ENCODE assay signal across 13 mouse cellular contexts in the genomic region with DNA sequence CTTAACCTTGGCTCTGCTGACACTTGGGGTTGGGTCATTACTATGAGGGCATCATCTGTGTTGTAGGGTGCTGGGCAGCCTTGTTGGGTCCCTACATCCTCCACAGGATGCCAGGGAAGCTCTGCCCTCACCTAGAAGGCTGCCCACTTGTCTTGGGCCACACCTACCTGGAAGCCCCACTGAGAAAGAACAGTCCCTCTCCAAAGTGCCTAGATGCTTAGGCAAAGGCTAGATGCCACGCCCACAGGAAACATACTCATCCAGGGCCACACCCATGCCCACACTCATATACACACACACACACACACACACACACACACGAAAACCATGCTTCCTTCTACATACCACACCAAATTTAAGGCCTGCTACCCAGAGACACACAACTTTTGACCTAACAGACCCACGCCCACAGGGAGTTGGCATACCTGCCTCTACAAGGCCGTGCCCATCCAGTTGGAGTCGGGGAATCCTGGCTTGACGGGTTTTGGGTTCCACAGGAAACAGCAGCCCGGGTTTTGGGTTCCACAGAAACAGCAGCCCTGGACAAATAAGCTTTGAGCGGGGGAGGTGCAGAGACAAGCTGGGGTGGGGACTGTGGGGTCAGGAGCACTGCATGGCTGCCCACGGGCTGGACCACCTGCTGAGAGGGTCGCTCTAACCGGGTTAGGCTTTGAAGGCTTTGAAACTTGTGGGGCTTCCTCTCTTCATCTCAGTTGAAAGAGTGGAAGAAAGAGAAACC. TPM values are rescaled to one million over a fixed set of nuclear protein-coding genes. Genes with fewer than 3 reads are reported as not detected.
DNase-seq lines count a peak whose midpoint lies in the region; ATAC-seq and TF ChIP-seq lines count a peak whose summit lies in the region.
"Had no signal": no experiment of that assay in that cellular context is flagged by ENCODE, and none has a peak within 500 bp of the region (broad histone marks: within the 10 kb centered on the region; RNA-seq: fewer than 3 reads in every experiment).

No protein-coding gene starts in this region.

- H3K27ac ChIP-seq in midbrain, embryonic 10.5 days (replicated peaks): 0 out of 2 replicates have a peak overlapping the region, but pooled peaks have one; percentile 57
- no peak overlapping the region for H3K27ac ChIP-seq in midbrain, embryonic 16.5 days (ENCODE audit: low read length)
- no peak overlapping the region for H3K27ac ChIP-seq in CH12.LX (ENCODE audit: insufficient read depth, low read depth)
- no peak overlapping the region for H3K27ac ChIP-seq in embryonic fibroblast, embryonic 13.5 days (ENCODE audit: insufficient read depth, low read length)
- no peak overlapping the region for H3K27ac ChIP-seq in stomach, postnatal 0 days (replicated peaks)
- H3K27ac ChIP-seq in hindbrain, embryonic 10.5 days: no peak overlapping the region
- no peak overlapping the region for H3K27ac ChIP-seq in hindbrain, embryonic 12.5 days
- H3K27ac ChIP-seq: limb, embryonic 12.5 days had no signal

- WGBS in midbrain, embryonic 10.5 days: 43% methylated on average over 11 of the region's 11 CpGs
- WGBS in midbrain, embryonic 16.5 days: 50% methylated on average over 11 of the region's 11 CpGs
- 40% methylated on average over 11 of the region's 11 CpGs for WGBS in stomach, postnatal 0 days
- 43% methylated on average over 11 of the region's 11 CpGs for WGBS in hindbrain, embryonic 10.5 days
- 46% methylated on average over 11 of the region's 11 CpGs for WGBS in hindbrain, embryonic 12.5 days

- peaks cover 34% of the 10 kb centered on the region for H3K36me3 ChIP-seq in midbrain, embryonic 10.5 days
- H3K36me3 ChIP-seq in midbrain, embryonic 16.5 days (ENCODE audit: control insufficient read depth, insufficient read depth, low read length): no peaks in the 10 kb centered on the region
- H3K36me3 ChIP-seq in CH12.LX (replicated peaks in 1 of 2; ENCODE audit: control insufficient read depth in 1 of 2, insufficient read depth in 1 of 2, low read length in 1 of 2): peaks cover 32 to 42% of the 10 kb centered on the region in 2 experiments
- peaks cover 3% of the 10 kb centered on the region for H3K36me3 ChIP-seq in stomach, postnatal 0 days (ENCODE audit: control insufficient read depth, insufficient read depth, low read length)
- H3K36me3 ChIP-seq in hindbrain, embryonic 10.5 days: peaks cover 35% of the 10 kb centered on the region
- peaks cover 14% of the 10 kb centered on the region; the same call in 1 of the 2 replicates for H3K36me3 ChIP-seq in hindbrain, embryonic 12.5 days

- TF ChIP-seq RAD21 in CH12.LX (IDR thresholded peaks at IDR 0.05; ENCODE audit: low read depth, low read length): no peak

- dilution Hi-C loops in CH12.LX (cut with MboI; ENCODE audit: extremely low pct_ligation_motif_present, extremely low pct_unique_long_range_greater_than_20kb, low sequenced_read_pairs): no loop called here

- 0 out of 2 replicates have a peak, but pooled peaks cover 5% of the 10 kb centered on the region for H3K79me2 ChIP-seq in CH12.LX (replicated peaks; ENCODE audit: control insufficient read depth, extremely low read depth, insufficient read depth, poor library complexity, severe bottlenecking)

- no peak overlapping the region for H3K9ac ChIP-seq in midbrain, embryonic 16.5 days (ENCODE audit: low read depth, low read length)
- no peak overlapping the region for H3K9ac ChIP-seq in CH12.LX (ENCODE audit: insufficient read depth, low read depth)
- H3K9ac ChIP-seq in stomach, postnatal 0 days (ENCODE audit: low read length): no peak overlapping the region
- H3K9ac ChIP-seq in hindbrain, embryonic 12.5 days: no peak overlapping the region
- H3K9ac ChIP-seq: limb, embryonic 12.5 days had no signal

- peaks cover 21% of the 10 kb centered on the region for H3K4me1 ChIP-seq in midbrain, embryonic 10.5 days
- peaks cover 2% of the 10 kb centered on the region; the same call in 1 of the 2 replicates for H3K4me1 ChIP-seq in midbrain, embryonic 16.5 days (ENCODE audit: control insufficient read depth, insufficient read depth, low read length)
- peaks cover 8 to 21% of the 10 kb centered on the region in 2 experiments; a peak in 3 of 4 replicates for H3K4me1 ChIP-seq in CH12.LX (ENCODE audit: control insufficient read depth in 1 of 2, insufficient read depth in 2 of 2)
- no peaks in the 10 kb centered on the region for H3K4me1 ChIP-seq in embryonic fibroblast, embryonic 13.5 days (ENCODE audit: control insufficient read depth, insufficient read depth, low read length)
- 0 out of 2 replicates have a peak, but pooled peaks cover 2% of the 10 kb centered on the region for H3K4me1 ChIP-seq in stomach, postnatal 0 days (replicated peaks; ENCODE audit: control insufficient read depth, insufficient read depth)
- peaks cover 20% of the 10 kb centered on the region for H3K4me1 ChIP-seq in hindbrain, embryonic 10.5 days (replicated peaks)
- peaks cover 10% of the 10 kb centered on the region for H3K4me1 ChIP-seq in hindbrain, embryonic 12.5 days

- peak; percentile 33 for DNase-seq in midbrain, embryonic 10.5 days (ENCODE audit: low spot score)
- no peak for DNase-seq in CH12.LX (ENCODE audit: extremely low read depth)
- DNase-seq in stomach, postnatal 0 days (ENCODE audit: low spot score): no peak
- no peak for DNase-seq in hindbrain, embryonic 10.5 days (ENCODE audit: low spot score)
- DNase-seq: adrenal gland, adult 8-10 months; kidney, adult 8-10 months had no signal

- no peak overlapping the region for H3K4me2 ChIP-seq in midbrain, embryonic 16.5 days (ENCODE audit: low read length)
- no peak overlapping the region for H3K4me2 ChIP-seq in CH12.LX (ENCODE audit: insufficient read depth, low read depth, poor library complexity, severe bottlenecking)
- H3K4me2 ChIP-seq in stomach, postnatal 0 days (replicated peaks; ENCODE audit: low read depth): no peak overlapping the region
- no peak overlapping the region for H3K4me2 ChIP-seq in hindbrain, embryonic 12.5 days (replicated peaks)
- H3K4me2 ChIP-seq: limb, embryonic 12.5 days had no signal

- no peak for ATAC-seq in midbrain, embryonic 16.5 days
- peak; percentile 26; the same call in 1 of the 2 replicates for ATAC-seq in stomach, postnatal 0 days (ENCODE audit: low FRiP score, low TSS enrichment)
- ATAC-seq in hindbrain, embryonic 12.5 days (ENCODE audit: low FRiP score): no peak

- H3K27me3 ChIP-seq in midbrain, embryonic 10.5 days (ENCODE audit: low read depth, poor library complexity, severe bottlenecking): no peaks in the 10 kb centered on the region
- no peaks in the 10 kb centered on the region for H3K27me3 ChIP-seq in midbrain, embryonic 16.5 days (ENCODE audit: control insufficient read depth, insufficient read depth, low read depth, low read length)
- H3K27me3 ChIP-seq in CH12.LX (replicated peaks): no peaks in the 10 kb centered on the region
- H3K27me3 ChIP-seq in stomach, postnatal 0 days (ENCODE audit: control insufficient read depth, insufficient read depth, low read length): no peaks in the 10 kb centered on the region
- H3K27me3 ChIP-seq in hindbrain, embryonic 10.5 days (ENCODE audit: insufficient read depth, poor library complexity, severe bottlenecking): no peaks in the 10 kb centered on the region
- H3K27me3 ChIP-seq in hindbrain, embryonic 12.5 days: no peaks in the 10 kb centered on the region
- H3K27me3 ChIP-seq: limb, embryonic 12.5 days had no signal

- TF ChIP-seq EP300 in CH12.LX (IDR thresholded peaks at IDR 0.05; ENCODE audit: low read length): no peak
- TF ChIP-seq EP300 in stomach, postnatal 0 days (optimal IDR thresholded peaks at IDR 0.05): no peak

- H3K9me3 ChIP-seq in midbrain, embryonic 10.5 days (replicated peaks): no peaks in the 10 kb centered on the region
- no peaks in the 10 kb centered on the region for H3K9me3 ChIP-seq in midbrain, embryonic 16.5 days (replicated peaks; ENCODE audit: control insufficient read depth, low read length, poor library complexity, severe bottlenecking)
- no peaks in the 10 kb centered on the region for H3K9me3 ChIP-seq in CH12.LX (replicated peaks; ENCODE audit: low read length)
- H3K9me3 ChIP-seq in stomach, postnatal 0 days (ENCODE audit: control insufficient read depth, low read length): no peaks in the 10 kb centered on the region
- no peaks in the 10 kb centered on the region for H3K9me3 ChIP-seq in hindbrain, embryonic 10.5 days
- no peaks in the 10 kb centered on the region for H3K9me3 ChIP-seq in hindbrain, embryonic 12.5 days (replicated peaks)
- H3K9me3 ChIP-seq: limb, embryonic 12.5 days had no signal

- in situ Hi-C loops in CH12.LX (cut with MboI; ENCODE audit: low pct_ligation_motif_present, low pct_unique_long_range_greater_than_20kb, low sequenced_read_pairs): no loop called here

- no peak overlapping the region for H3K4me3 ChIP-seq in midbrain, embryonic 10.5 days
- no peak overlapping the region for H3K4me3 ChIP-seq in midbrain, embryonic 16.5 days (ENCODE audit: low read depth, low read length)
- no peak overlapping the region for H3K4me3 ChIP-seq in CH12.LX (replicated peaks in 1 of 3; ENCODE audit: low read depth in 2 of 3, low read length in 2 of 3, poor library complexity in 1 of 3)
- no peak overlapping the region for H3K4me3 ChIP-seq in embryonic fibroblast, embryonic 13.5 days (ENCODE audit: insufficient read depth, low read length)
- no peak overlapping the region for H3K4me3 ChIP-seq in stomach, postnatal 0 days (ENCODE audit: low read depth, low read length)
- H3K4me3 ChIP-seq in hindbrain, embryonic 10.5 days: no peak overlapping the region
- H3K4me3 ChIP-seq in hindbrain, embryonic 12.5 days: no peak overlapping the region
- H3K4me3 ChIP-seq: erythroblast, embryonic 14.5 days; limb, embryonic 12.5 days had no signal

- peak; percentile 47 for TF ChIP-seq POLR2A in CH12.LX (IDR thresholded peaks at IDR 0.05; ENCODE audit: low read depth, low read length)
- TF ChIP-seq POLR2A in embryonic fibroblast, embryonic 13.5 days (IDR thresholded peaks at IDR 0.05; ENCODE audit: low read depth, low read length): peak; percentile 43; the same call in 1 of the 2 replicates

- no peak for TF ChIP-seq CTCF in CH12.LX (conservative IDR thresholded peaks at IDR 0.05 in 1 of 2, IDR thresholded peaks at IDR 0.05 in 1 of 2; ENCODE audit: low read depth in 2 of 2, low read length in 2 of 2)
- TF ChIP-seq CTCF in embryonic fibroblast, embryonic 13.5 days (IDR thresholded peaks at IDR 0.05; ENCODE audit: borderline replicate concordance, insufficient read depth, low read length): no peak
- TF ChIP-seq CTCF in stomach, postnatal 0 days (IDR thresholded peaks at IDR 0.05; ENCODE audit: low read depth): no peak

RNA-seq across cellular contexts. Expression of gene Ankle1, which starts 5.9 kb away (rescaled TPM):
- 49.6 and 51.6 TPM in 2 replicates for polyA plus RNA-seq in midbrain, embryonic 10.5 days (2016; fragmentation: Nextera tagmentation; extraction: Ambion mirVana)
- polyA plus RNA-seq in midbrain, embryonic 16.5 days (2015; fragmentation: Nextera tagmentation; extraction: Ambion mirVana): 4.0 and 5.1 TPM in 2 replicates
- total RNA-seq in CH12.LX (2012; rRNA removed): 17.9 and 24.7 TPM in 2 replicates
- total RNA-seq in CH12.LX (2014; rRNA removed): 9.0 and 9.4 TPM in 2 replicates
- polyA plus RNA-seq in CH12.LX (2012; ENCODE audit: insufficient read length, low read depth): 17.4 and 17.6 TPM in 2 replicates
- polyA plus RNA-seq in embryonic fibroblast, embryonic 13.5 days (2011; ENCODE audit: insufficient read length, low read depth, missing spikeins): 3.9 and 5.7 TPM in 2 replicates
- 5.0 and 6.4 TPM in 2 replicates for polyA plus RNA-seq in stomach, postnatal 0 days (2015; fragmentation: Nextera tagmentation; extraction: Ambion mirVana)
- 35.2 and 56.1 TPM in 2 replicates for polyA plus RNA-seq in hindbrain, embryonic 10.5 days (2016; fragmentation: Nextera tagmentation; extraction: Ambion mirVana)
- polyA plus RNA-seq in hindbrain, embryonic 12.5 days (2016; fragmentation: Nextera tagmentation; extraction: Ambion mirVana): 22.0 and 26.4 TPM in 2 replicates

RNA-seq across cellular contexts. Expression of gene Babam1, which starts 15.0 kb away (rescaled TPM):
- 112 TPM in 2 replicates for polyA plus RNA-seq in midbrain, embryonic 10.5 days (2016; fragmentation: Nextera tagmentation; extraction: Ambion mirVana)
- polyA plus RNA-seq in midbrain, embryonic 16.5 days (2015; fragmentation: Nextera tagmentation; extraction: Ambion mirVana): 89.8 and 91.0 TPM in 2 replicates
- total RNA-seq in CH12.LX (2012; rRNA removed) (66.0 and 67.3 TPM in 2 replicates), CH12.LX (2014; rRNA removed) (47.6 and 56.7 TPM in 2 replicates)
- 132 and 137 TPM in 2 replicates for polyA plus RNA-seq in CH12.LX (2012; ENCODE audit: insufficient read length, low read depth)
- polyA plus RNA-seq in embryonic fibroblast, embryonic 13.5 days (2011; ENCODE audit: insufficient read length, low read depth, missing spikeins): 84.5 and 91.6 TPM in 2 replicates
- polyA plus RNA-seq in stomach, postnatal 0 days (2015; fragmentation: Nextera tagmentation; extraction: Ambion mirVana): 54.7 and 61.7 TPM in 2 replicates
- polyA plus RNA-seq in hindbrain, embryonic 10.5 days (2016; fragmentation: Nextera tagmentation; extraction: Ambion mirVana): 112 and 121 TPM in 2 replicates
- 91.1 and 104 TPM in 2 replicates for polyA plus RNA-seq in hindbrain, embryonic 12.5 days (2016; fragmentation: Nextera tagmentation; extraction: Ambion mirVana)

RNA-seq across cellular contexts. Expression of gene Ushbp1, which starts 16.1 kb away (rescaled TPM):
- polyA plus RNA-seq in midbrain, embryonic 10.5 days (2016; fragmentation: Nextera tagmentation; extraction: Ambion mirVana): 5.0 and 6.3 TPM in 2 replicates
- polyA plus RNA-seq in midbrain, embryonic 16.5 days (2015; fragmentation: Nextera tagmentation; extraction: Ambion mirVana): 7.4 and 8.1 TPM in 2 replicates
- total RNA-seq in CH12.LX (2012; rRNA removed) (not detected in 2 replicates), CH12.LX (2014; rRNA removed) (not detected in 2 replicates)
- polyA plus RNA-seq in CH12.LX (2012; ENCODE audit: insufficient read length, low read depth): not detected in 2 replicates
- polyA plus RNA-seq in embryonic fibroblast, embryonic 13.5 days (2011; ENCODE audit: insufficient read length, low read depth, missing spikeins): not detected in 2 replicates
- polyA plus RNA-seq in stomach, postnatal 0 days (2015; fragmentation: Nextera tagmentation; extraction: Ambion mirVana): 4.1 and 4.5 TPM in 2 replicates
- polyA plus RNA-seq in hindbrain, embryonic 10.5 days (2016; fragmentation: Nextera tagmentation; extraction: Ambion mirVana): 5.8 and 7.2 TPM in 2 replicates
- polyA plus RNA-seq in hindbrain, embryonic 12.5 days (2016; fragmentation: Nextera tagmentation; extraction: Ambion mirVana): 5.7 and 6.8 TPM in 2 replicates
- total RNA-seq: hematopoietic stem cell, adult 5-6 weeks; monocyte, adult 5-6 weeks had no signal

RNA-seq across cellular contexts. Expression of gene Nr2f6, which starts 29.9 kb away (rescaled TPM):
- polyA plus RNA-seq in midbrain, embryonic 10.5 days (2016; fragmentation: Nextera tagmentation; extraction: Ambion mirVana): 74.7 and 110 TPM in 2 replicates
- polyA plus RNA-seq in midbrain, embryonic 16.5 days (2015; fragmentation: Nextera tagmentation; extraction: Ambion mirVana): 19.8 and 20.1 TPM in 2 replicates
- total RNA-seq in CH12.LX (2012; rRNA removed) (25.2 and 25.3 TPM in 2 replicates), CH12.LX (2014; rRNA removed) (11.8 and 13.1 TPM in 2 replicates)
- polyA plus RNA-seq in CH12.LX (2012; ENCODE audit: insufficient read length, low read depth): 14.2 and 15.6 TPM in 2 replicates
- 40.8 and 48.9 TPM in 2 replicates for polyA plus RNA-seq in embryonic fibroblast, embryonic 13.5 days (2011; ENCODE audit: insufficient read length, low read depth, missing spikeins)
- polyA plus RNA-seq in stomach, postnatal 0 days (2015; fragmentation: Nextera tagmentation; extraction: Ambion mirVana): 47.0 and 56.1 TPM in 2 replicates
- polyA plus RNA-seq in hindbrain, embryonic 10.5 days (2016; fragmentation: Nextera tagmentation; extraction: Ambion mirVana): 125 and 139 TPM in 2 replicates
- 61.2 and 65.2 TPM in 2 replicates for polyA plus RNA-seq in hindbrain, embryonic 12.5 days (2016; fragmentation: Nextera tagmentation; extraction: Ambion mirVana)

RNA-seq across cellular contexts. Expression of gene Ocel1, which starts 40.6 kb away (rescaled TPM):
- 4.9 and 6.1 TPM in 2 replicates for polyA plus RNA-seq in midbrain, embryonic 10.5 days (2016; fragmentation: Nextera tagmentation; extraction: Ambion mirVana)
- polyA plus RNA-seq in midbrain, embryonic 16.5 days (2015; fragmentation: Nextera tagmentation; extraction: Ambion mirVana): 5.1 and 5.3 TPM in 2 replicates
- total RNA-seq in CH12.LX (2012; rRNA removed): 7.1 and 8.9 TPM in 2 replicates
- total RNA-seq in CH12.LX (2014; rRNA removed): 4.4 and 4.8 TPM in 2 replicates
- polyA plus RNA-seq in CH12.LX (2012; ENCODE audit: insufficient read length, low read depth): 4.5 and 7.4 TPM in 2 replicates
- polyA plus RNA-seq in embryonic fibroblast, embryonic 13.5 days (2011; ENCODE audit: insufficient read length, low read depth, missing spikeins): 2.3 and 3.2 TPM in 2 replicates
- polyA plus RNA-seq in stomach, postnatal 0 days (2015; fragmentation: Nextera tagmentation; extraction: Ambion mirVana): 8.2 and 9.1 TPM in 2 replicates
- polyA plus RNA-seq in hindbrain, embryonic 10.5 days (2016; fragmentation: Nextera tagmentation; extraction: Ambion mirVana): 7.5 and 8.1 TPM in 2 replicates
- 5.8 and 6.7 TPM in 2 replicates for polyA plus RNA-seq in hindbrain, embryonic 12.5 days (2016; fragmentation: Nextera tagmentation; extraction: Ambion mirVana)
